Mouse (Mus musculus) retina, embryonic 14.5 days (tissue): Measurements from ENCODE around the gene Smco4.
"Not testable (repeated sequence)": the region's sequence is repeated elsewhere in the genome, so short reads cannot be mapped to it uniquely, and the experiment has no call there.

Experiments
- DNase-seq: peaks from one replicate; pipeline ENCODE4 v3.0.0-alpha.2; 2015; ENCODE audit warnings: low spot score

Gene Smco4

GRCm38 (mm10) chr9:15541735-15542354 lies 48.6 kb downstream of the Smco4 start:
- DNase-seq, result no peak

- DNase-seq, result no peak
Observed at GRCm38 (mm10) chr9:15550461-15550961, 57.3 kb downstream of the Smco4 start.

GRCm38 (mm10) chr9:15551073-15551472 lies 57.8 kb downstream of the Smco4 start:
- DNase-seq, result not testable (repeated sequence)

- no peak for DNase-seq
Observed at GRCm38 (mm10) chr9:15551933-15552851, 59.0 kb downstream of the Smco4 start.

GRCm38 (mm10) chr9:15553322-15553721 lies 60.1 kb downstream of the Smco4 start:
- DNase-seq, result no peak

GRCm38 (mm10) chr9:15560451-15560850 lies 67.2 kb downstream of the Smco4 start:
- DNase-seq, result no peak

GRCm38 (mm10) chr9:15562353-15562752 lies 69.1 kb downstream of the Smco4 start:
- no peak for DNase-seq

GRCm38 (mm10) chr9:15574750-15575454 lies 81.7 kb downstream of the Smco4 start:
- DNase-seq, result no peak

GRCm38 (mm10) chr9:15578427-15578826 lies 85.2 kb downstream of the Smco4 start:
- no peak for DNase-seq

GRCm38 (mm10) chr9:15578946-15579345 lies 85.7 kb downstream of the Smco4 start:
- no peak for DNase-seq

GRCm38 (mm10) chr9:15580176-15580575 lies 86.9 kb downstream of the Smco4 start:
- DNase-seq, result no peak

GRCm38 (mm10) chr9:15582026-15582425 lies 88.8 kb downstream of the Smco4 start:
- DNase-seq, result no peak

- no peak for DNase-seq
Observed at GRCm38 (mm10) chr9:15584209-15584608, 91.0 kb downstream of the Smco4 start.

GRCm38 (mm10) chr9:15585956-15586355 lies 92.7 kb downstream of the Smco4 start:
- no peak for DNase-seq

GRCm38 (mm10) chr9:15587157-15587854 lies 94.1 kb downstream of the Smco4 start:
- no peak for DNase-seq

GRCm38 (mm10) chr9:15594148-15594547 lies 100.9 kb downstream of the Smco4 start:
- no peak for DNase-seq
